Mouse (Mus musculus): ENCODE results near the gene En1.

Gene En1

DNA sequence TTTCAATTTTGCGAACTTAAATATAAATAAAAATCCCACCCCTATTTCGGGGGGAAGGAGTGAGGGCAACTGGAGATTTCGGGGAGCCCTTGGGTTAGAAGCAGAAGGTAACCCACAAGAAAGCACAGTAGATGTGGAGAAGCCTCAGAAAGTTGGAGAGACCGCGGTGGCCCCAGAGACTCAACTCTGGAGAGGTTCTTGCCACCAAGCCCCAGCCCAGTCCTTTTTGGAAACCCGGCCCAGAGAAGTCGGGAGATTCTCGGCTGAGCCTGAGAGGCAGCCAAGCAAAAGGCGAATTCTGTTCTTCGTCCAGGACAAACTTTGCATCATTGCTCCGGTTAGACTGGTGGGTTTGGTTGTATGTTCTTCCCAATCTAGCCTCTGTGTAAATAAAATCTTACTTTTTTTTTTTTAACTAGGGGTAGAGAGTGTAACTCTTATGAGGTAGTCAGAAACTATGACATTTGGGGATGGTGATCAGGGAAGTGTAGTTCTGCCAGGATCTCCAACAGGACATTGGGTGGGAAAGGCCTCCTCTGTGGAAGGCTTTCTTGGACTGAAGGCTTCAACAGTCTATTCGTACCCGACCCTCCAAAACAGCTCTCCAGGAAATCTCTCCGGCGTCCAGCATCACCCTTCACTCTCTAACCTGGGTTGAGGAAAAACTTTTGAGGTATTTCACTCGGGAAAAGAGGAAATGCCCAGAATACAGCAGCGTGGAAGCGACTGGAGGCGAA, 1.5 kb upstream of the En1 start:
- DNase-seq (ENCODE audit: low spot score), result no peak

DNA sequence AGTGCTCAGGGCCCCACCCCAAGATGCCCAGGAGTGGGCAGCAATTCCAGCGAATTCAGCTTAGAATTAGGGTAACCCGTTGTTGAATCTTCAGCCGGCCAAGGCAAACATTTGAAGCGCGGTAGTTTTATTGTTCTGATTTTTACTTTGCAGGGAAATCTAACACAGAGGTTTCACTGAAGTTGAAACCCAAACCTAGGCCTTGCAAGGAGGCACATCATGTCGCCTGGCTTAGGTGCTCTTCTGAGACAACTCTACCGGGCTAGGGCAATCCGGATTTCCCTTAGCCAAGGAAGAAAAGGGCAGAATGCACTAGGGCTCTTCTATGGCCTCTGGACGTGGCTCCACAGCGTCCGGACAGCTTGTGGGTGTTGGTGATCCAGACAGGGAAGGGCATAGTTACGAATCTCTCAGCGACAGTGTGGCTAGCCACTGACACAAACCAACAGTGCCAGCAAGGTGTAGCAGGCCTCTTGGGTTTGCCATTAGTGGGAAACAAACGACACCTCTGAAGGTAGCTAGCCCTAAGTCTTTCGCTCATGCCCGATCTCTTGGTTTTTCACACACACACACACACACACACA, 873 bp upstream of the En1 start:
- no peak for DNase-seq (ENCODE audit: low spot score)

DNA sequence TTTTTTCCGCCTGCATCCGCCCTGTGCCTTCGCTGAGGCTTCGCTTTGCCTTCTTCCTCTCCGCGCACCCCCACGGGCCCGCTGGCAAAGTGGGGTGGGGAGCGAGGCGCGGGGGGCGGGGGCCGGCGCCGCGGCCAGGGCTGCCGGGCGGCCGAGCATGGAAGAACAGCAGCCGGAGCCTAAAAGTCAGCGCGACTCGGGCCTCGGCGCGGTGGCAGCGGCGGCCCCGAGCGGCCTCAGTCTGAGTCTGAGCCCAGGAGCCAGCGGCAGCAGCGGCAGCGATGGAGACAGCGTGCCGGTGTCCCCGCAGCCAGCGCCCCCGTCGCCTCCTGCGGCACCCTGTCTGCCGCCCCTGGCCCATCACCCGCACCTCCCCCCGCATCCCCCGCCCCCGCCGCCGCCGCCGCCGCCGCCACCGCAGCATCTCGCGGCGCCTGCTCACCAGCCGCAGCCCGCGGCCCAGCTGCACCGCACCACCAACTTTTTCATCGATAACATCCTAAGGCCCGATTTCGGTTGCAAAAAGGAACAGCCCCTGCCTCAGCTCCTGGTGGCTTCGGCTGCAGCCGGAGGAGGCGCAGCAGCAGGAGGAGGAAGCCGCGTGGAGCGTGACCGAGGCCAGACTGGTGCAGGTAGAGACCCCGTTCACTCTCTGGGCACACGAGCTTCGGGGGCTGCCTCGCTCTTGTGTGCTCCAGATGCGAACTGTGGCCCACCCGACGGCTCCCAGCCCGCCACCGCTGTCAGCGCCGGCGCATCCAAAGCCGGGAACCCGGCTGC, 848 bp downstream of the En1 start:
- DNase-seq (ENCODE audit: low spot score), result no peak

DNA sequence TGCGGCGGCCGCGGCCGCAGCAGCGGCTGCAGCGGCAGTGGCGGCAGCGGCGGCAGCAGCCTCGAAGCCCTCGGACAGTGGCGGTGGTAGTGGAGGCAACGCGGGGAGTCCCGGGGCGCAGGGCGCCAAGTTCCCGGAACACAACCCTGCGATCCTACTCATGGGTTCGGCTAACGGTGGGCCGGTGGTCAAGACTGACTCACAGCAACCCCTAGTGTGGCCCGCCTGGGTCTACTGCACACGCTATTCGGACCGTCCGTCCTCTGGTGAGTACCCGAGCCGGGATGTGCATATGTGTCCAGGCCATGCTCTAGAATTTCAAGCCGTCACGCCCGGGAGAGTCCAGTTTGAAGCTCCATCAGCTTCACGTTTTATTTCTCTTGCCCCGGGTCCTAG, 1.4 kb downstream of the En1 start:
- DNase-seq (ENCODE audit: low spot score), result no peak

DNA sequence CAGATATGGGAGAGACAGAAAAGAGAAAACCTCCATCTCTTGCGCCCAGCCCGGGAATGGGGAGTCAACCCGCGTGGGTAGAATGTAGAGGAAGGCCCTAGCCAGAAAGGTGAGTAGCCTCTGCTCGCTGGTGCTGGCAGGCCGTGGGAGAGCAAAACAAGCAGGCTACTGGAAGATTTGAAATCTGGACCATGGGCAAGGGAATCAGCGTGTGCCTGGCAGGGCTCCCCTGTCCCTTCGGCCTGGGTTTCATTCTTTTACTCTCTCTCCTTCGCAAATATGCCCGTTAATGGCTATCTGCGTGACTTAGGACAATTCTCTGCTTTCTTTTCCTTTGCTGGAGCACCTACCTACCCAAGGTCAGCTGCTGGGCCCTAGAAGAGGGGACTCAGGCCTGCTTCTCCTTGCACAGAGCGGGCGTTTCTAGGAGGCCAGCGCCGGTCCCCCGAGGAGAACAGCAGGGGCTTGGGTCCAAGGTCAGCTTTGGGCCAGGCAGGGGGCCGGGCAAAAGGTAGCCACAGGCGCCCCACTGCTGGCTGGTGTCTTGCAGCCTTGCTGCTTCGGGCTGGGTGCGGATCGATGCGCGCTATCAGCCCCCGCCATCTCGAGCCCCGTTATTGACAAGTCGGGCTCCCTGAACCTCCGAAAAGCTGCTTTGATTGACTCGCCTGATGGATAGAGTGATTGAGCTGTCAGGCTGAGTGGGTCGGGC, 2.4 kb downstream of the En1 start:
- DNase-seq (ENCODE audit: low spot score), result no peak

DNA sequence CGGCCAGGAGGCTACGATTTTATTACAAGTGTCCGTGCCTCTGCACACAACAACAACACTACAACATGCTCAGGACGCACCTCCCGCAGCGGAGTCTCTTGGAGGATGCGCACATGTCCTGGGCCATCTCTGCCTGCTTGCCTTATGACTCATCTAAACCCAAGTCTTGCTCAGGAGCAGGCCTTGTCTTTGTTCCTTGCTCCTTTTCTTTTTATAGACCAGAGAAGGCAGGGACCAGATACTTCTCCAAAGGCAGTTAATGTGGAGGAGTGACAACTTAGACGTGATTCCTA, 2.9 kb downstream of the En1 start:
- DNase-seq (ENCODE audit: low spot score), result no peak

DNA sequence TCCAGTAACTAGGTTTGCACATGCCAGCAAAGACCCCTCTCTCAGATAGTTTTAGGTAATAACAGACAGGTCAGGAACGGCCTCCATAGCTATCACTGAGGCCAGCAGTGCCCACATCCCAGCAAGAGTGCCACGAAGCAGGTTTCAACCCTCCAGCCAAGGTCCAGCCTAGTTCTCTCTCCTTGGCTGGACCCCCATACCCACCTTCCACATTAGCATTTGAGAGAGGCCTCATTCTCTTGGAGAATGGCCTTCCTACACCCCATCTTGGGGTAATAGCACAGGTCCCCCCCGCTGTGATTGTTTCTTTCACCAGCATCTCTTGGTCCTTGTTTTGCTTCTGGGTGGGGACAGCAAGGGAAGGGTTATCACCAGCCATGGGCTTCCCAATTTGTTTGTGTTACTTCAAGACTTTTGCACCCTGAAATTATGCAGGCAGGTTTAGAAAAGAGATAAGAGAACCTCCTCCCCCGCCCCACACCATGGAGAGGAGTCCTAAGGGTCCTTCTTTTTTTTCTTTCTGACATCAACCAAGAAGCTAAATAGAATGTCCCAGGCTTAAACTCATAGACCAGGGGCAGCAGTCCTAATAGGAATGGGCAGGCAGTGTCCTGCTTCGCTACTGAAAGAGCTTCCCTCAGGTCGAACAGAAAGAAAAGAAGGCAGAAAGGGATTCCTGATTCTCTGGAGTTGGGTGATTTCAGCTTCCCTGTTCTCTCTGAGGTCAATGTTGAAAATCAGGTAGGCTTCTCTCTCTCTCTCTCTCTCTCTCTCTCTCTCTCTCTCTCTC, 3.5 kb downstream of the En1 start:
- DNase-seq (ENCODE audit: low spot score), result no peak

DNA sequence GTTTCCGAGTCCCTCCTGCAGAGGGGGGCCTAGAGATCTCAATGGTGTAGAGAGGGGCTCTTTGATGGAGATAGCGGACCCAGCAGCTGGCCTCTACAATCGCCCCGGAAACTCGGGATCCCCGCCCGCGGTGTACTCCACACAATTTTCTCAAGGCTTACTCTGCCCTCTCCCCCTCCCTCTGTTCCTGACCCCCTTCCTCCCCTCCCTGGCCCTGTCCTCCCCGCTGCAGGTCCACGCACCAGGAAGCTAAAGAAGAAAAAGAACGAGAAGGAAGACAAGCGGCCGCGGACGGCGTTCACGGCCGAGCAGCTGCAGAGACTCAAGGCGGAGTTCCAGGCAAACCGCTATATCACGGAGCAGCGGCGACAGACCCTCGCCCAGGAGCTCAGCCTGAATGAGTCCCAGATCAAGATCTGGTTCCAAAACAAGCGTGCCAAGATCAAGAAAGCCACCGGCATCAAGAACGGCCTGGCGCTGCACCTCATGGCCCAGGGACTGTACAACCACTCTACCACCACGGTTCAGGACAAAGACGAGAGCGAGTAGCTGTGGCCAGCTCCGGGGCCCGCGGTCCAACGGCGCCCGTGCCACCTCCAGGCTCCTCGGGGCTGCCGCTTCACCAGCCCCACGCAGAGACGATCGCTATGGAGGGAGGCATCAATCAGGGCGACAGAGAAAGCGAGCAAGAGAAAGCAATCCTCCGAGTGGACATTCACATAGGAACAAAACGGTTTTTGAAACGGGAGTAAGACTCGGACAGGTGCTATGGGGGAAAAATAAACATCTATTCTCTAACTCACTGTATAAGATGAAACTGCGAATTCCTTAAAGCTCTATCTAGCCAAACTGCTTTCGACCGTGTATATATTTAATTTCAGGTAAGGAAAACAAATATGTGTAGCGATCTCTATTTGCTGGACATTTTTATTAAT, 4.7 kb downstream of the En1 start:
- DNase-seq (ENCODE audit: low spot score), result no peak

DNA sequence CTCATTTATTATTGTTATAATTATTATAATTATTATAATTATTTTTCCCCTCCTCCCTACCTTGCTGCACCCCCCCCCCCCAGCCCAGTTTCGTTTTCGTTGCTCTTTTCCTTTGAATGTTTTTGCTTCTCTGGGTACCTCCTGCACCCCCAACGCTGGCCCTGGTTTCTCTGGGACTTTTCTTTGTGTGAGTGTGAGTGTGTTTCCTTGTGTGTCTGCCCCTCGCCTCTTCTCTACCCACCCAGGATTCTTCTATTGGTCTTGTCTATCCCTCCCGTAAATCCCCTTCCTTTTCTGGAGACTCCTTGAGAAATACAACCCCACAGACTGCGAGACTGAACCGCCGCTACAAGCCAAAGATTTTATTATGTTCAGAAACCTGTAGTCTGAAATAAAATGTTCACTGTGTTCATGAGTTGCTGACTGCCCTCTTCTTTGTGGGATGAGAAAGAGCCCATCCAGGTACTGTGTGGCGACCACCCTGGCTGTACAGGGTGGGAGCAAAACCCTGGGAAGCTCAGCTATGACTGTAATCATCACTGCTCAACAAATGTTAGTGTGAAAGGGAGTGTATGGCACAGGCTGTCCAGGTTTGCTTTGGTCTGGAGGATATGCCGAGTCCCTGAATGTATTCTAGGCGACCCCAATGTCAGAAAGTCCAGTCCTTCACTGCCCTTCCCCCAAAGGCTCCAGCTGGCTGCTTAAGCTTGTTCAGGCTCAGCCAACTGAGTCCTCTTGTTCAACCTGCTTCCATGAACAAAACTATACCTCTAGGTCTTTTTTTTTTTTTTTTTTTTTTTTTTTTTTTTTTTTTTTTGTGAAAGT, 5.6 kb downstream of the En1 start:
- DNase-seq (ENCODE audit: low spot score), result no peak

DNA sequence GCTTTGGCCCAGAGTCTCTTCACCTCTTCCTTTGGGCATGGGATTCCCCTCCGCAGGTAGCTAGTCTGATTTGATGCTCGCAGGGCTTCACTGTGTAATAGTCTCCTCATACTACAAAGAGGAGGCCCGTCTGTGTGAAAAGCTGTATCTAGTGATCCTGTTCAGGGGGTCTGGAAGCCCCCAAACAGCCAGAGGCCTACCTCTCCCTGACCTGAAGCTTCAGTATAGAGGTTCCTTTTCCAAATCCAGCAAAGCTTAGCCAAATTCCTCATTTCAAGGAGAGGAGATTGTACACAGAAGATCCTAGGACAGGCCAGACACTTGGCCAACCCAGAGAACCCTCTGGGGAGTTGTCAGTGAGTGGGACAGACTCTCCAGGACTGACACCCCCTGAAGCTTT, 6.2 kb downstream of the En1 start:
- no peak for DNase-seq (ENCODE audit: low spot score)

DNA sequence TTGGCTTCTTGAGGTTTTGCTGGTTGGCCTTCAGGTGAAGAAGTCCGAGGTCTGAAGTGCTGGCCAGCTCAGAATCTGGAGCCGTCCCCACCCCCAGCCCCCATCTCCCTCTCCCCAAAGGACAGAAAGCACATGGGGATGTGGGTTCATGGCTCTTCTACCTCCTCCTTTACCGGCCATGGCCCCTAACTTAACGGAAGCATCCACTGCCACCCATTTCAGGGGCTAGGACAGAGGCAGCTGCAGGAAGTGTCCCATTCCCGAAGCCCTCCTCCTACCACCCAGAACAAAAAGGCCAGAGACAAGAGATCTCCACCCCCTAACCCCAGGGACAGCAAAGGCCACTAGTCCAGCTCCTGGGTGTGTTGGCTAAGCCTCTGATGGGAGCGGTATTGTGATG, 7.4 kb downstream of the En1 start:
- DNase-seq (ENCODE audit: low spot score), result no peak

DNA sequence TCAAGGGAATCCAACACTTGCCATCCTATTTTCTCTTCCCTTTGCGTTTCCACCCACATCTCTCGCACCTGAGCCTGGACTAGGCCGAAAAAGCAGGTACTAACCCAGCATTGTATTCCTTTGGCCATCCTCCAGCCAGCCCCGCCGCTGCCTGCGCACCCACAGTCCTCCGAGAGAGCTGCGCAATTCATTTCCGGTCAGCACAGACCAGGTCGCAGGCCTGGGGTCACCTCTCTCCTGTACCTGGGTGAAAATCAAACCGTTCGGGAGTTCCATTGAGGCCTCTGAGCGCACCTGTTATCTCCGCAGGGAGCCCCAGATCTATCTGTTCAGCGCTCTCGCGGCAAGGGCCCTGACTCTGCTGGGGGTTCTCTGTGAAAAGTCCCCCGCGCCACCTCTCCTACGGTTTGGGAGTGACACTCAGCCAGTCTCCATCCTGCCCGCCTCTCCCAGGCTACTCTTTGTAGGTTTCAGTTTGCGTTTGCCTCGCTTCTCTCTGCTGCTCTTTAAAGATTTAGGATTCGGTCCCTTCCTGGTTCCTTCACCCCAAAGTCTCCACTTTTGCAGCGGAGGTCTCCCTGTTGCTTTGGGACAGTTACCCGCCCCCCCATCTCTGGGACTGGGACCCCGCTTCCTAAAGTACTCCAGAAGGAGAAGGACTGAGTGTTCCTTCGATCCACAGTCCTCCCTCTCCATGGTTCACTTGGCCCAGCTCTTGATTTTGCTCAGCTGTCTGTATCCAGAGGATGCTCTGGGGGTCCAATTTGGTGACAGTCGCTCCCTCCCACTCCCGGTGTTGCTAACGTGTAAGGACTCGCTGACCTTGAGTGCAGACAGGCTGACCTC, 11.5 kb downstream of the En1 start:
- no peak for DNase-seq (ENCODE audit: low spot score)

DNA sequence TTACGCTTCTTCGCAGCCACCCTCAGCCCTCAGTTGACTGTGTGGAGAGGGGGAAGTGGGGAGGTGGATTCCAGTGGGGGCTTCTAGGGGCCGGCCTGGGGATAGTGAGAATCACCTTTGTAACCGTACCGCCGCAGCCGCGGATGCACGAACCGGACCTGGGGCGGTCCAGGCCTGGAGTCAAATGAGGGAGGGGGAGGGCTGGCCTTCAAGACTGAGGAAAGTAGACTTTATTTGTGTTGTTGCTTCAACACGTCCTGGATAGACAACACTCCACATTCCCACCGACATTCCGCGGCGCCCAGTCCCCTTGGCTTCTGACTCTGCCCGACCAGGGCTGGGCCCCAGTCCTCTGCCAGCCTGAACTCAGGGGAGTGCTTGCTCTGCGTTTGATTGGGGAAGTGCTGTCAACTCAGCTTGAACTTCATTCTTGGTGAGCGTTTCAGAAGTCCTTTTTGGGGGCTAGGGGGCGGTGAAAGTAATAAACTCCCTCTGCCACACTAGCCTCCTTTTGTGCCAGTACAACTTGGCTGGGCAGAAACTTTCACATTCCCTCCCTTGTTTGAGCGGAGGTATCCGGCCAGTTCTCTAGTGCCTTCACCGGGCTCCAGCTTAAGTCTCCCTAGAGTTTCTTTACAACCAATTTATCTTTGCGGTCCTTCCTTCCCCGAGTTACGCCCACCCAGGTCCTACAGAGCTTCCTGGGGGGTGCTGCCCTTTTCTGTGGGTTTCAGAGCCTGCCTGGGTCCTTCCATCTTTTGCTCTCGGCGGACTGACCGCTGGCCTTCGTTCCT, 12.3 kb downstream of the En1 start:
- no peak for DNase-seq (ENCODE audit: low spot score)

DNA sequence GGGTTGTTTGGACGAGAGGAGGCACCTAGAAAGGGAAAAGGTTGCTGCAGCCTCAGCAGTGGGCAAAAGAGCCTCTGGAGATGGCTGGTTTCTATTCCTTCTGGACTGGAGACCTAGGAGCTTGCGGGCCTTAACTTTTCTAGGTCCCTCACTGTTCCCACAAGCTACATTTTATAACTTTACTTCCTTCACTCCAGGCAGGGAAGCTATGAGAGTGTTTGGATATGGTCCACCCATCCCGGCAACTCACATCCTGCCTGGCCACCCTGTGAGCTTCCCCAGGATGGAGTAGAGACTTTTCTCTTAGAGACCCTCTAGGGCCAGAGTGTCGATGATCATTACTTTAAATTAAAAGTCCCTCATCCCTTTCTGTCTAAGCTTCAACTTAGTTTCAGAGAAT, 13.3 kb downstream of the En1 start:
- no peak for DNase-seq (ENCODE audit: low spot score)

DNA sequence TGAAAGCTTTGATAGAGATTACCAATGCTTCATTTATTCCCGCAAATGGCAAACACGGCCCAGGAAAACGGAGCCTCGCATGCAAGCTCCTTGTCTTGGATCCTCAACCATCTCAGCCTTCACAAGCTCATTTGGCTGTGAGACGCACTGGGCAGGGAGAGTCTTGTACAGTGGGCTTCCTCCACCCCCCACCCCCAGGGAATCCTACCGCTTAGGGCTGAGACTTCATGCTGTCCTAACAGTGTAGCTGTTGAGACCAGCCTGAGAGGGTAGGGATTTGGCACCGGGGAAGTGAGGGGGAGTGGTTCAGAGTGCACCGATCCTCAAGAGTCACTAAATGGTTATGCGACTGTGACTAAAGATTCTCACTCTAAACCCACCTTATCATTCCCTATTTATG, 13.7 kb downstream of the En1 start:
- no peak for DNase-seq (ENCODE audit: low spot score)

DNA sequence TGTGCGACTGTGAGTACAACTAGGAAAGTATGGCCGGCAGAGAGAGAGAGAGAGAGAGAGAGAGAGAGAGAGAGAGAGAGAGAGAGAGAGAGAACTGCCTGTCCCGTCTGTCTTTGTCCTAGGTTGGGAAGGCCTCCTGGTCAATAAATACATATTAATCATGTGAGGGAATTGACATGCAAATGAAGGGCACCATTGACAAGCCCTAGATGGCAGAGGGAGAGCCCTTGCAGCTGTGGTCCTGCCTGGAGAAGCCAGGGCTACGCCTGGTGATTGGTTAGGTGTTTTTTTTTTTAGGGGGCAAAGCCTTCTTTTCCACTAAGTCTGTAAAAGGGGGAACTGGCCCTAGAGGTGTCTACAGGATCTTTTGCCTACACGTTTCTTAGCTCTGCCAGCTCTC, 19.2 kb downstream of the En1 start:
- DNase-seq (ENCODE audit: low spot score), result no peak

DNA sequence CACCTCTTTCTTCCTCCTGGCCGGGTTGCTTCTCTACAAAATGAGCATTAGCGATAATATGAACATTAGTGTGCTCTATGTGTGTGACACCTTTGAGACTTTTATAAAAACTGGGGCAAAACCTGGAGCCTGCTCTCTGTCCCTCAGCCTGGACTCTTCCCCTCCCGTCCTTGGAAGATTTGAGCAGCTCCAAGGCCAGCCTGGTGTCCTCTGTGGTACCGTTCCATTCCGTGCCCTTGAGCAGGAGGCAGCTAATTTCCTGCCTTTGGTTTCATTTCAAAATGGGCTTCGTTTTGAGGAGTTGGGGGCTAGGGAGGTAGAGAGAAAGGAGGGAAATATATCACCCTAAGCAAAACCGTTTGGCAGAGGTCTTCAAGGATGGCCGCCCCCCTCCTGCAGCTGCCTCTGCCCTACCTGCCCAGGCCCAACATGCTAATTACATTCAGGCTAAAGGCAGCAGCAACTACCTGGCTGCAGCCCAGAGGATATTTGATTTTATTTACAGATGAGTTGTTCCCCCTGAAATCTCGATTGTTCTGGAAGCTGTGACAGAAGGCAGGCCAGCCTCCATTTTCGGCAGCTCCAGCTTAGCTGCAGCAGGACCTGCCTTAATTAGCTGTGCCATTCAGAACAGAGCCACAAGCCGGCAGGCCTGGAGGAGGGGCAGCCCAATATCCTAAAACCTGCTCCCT, 24.9 kb downstream of the En1 start:
- DNase-seq (ENCODE audit: low spot score), result no peak

DNA sequence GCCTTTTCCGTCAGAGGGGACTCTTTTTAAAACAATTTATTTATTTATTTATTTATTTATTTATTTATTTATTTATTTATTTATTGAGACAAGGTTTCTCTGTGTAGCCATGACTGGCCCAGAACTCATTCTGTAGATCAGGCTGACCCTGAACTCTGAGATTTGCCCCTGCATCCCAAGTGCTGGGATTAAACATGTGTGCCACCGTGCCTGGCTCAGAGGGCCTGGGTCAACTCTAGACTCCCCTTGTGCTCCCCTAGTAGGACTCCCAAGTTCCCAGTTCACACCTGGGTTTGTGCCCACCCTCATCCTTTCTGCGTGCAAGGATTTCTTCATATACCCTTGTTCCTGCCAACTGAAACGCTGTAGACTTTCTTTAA, 25.4 kb downstream of the En1 start:
- DNase-seq (ENCODE audit: low spot score), result no peak

All from ovary, postnatal 10 days (tissue).